Mouse (Mus musculus): ENCODE data around the gene Rps18.
A peak's percentile ranks its signal among the peaks of the same experiment; 100 is the strongest.
"Not testable (repeated sequence)": the region's sequence is repeated elsewhere in the genome, so short reads cannot be mapped to it uniquely, and the experiment has no call there.

Gene Rps18

GRCm38 (mm10) chr17:33919351-33920281 lies 36.2 kb downstream of the Rps18 start:
- DNase-seq = peak; percentile 92

DNA sequence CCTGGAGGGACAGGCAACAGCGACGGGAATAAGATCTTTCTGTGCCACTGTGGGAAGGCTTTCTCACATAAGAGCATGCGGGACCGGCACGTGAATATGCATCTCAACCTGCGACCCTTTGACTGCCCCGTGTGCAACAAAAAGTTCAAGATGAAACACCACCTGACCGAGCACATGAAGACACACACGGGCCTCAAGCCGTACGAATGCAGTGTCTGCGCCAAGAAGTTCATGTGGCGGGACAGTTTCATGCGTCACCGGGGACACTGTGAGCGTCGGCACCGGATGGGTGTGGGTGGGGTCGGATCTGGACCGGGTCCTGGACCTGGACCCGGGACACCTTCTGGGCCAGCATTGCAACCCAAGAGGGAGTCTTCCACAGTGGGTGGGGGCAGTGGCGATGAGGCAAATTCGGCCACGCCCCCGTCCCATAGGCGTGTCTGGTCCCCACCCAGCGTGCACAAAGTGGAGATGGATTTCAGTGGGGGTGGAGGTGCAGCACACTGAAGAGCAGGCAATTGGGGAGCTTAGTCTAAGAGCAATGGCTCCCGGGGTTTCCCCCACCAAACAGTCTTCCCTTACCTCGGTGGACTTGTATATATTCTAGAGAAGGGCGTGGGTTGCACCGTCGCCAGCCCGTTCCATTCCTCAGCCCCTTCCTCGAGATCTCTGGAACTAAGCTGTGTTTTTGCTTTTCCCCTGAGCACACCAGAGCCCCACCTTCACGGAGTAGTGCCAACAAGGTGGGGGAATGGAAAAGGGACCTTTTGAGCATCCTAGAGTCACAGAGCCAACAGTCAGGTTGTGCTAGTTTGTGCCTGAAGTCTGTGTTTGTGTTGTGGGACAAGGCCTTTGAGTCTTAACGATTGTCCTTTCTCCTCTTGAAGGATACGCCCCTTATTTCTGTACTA lies 37.3 kb downstream of the Rps18 start:
- DNase-seq = peak; percentile 76

DNA sequence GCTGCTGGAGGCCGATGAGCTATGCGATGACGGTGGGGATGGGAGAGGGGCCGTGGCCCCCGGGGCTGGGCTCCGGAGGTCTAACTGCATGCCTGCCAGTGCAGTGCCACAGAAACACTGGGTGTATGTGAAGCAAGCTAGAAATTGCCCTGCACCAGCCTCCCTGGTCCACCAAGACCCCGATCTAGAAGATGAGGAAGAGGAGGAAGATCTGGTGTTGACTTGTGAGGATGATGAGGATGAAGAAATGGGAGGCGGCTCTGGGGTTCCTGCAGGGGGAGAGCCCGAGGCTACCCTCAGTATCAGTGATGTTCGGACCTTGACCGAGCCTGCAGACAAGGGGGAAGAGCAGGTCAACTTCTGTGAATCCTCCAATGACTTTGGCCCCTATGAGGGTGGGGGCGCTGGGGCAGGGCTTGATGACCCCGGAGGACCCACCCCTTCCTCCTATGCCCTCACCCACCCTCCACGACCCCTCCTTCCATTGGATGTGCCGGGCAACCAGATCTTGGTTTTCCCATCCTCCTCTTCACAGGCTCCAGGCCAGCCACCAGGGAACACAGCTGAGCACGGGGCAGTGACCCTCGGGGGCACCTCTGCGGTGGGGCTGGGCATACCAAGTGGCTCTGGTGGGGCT lies 38.0 kb downstream of the Rps18 start:
- no peak for DNase-seq

DNA sequence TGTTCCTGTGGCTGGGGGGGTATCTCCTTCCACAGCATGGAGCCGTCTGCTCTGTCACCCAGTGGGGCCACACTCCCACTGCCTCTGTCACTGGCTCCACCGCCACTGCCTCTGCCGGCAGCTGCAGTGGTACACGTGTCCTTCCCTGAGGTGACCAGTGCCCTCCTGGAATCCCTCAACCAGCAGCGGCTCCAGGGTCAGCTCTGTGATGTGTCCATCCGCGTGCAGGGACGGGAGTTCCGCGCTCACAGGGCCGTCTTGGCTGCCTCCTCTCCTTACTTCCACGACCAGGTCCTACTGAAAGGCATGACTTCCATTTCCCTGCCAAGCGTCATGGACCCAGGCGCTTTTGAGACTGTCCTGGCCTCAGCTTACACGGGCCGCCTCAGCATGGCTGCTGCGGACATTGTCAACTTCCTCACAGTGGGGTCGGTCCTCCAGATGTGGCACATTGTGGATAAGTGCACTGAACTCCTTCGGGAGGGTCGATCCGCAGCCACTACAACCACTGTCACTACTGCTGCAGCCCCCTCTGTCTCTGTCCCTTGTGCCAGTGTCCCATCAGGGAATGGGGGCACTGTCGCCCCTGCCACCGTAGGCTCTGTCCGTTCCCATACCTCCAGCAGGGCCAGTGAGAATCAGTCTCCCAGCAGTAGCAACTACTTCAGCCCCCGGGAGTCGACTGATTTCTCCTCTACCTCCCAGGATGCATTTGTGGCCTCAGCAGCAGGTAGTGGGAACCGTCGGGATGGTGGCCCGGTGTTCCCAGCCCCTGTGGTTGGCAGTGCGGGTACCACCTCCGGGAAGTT lies 38.8 kb downstream of the Rps18 start:
- DNase-seq = no peak

- DNase-seq = no peak
Observed at GRCm38 (mm10) chr17:33916294-33916693, 39.5 kb downstream of the Rps18 start.

DNA sequence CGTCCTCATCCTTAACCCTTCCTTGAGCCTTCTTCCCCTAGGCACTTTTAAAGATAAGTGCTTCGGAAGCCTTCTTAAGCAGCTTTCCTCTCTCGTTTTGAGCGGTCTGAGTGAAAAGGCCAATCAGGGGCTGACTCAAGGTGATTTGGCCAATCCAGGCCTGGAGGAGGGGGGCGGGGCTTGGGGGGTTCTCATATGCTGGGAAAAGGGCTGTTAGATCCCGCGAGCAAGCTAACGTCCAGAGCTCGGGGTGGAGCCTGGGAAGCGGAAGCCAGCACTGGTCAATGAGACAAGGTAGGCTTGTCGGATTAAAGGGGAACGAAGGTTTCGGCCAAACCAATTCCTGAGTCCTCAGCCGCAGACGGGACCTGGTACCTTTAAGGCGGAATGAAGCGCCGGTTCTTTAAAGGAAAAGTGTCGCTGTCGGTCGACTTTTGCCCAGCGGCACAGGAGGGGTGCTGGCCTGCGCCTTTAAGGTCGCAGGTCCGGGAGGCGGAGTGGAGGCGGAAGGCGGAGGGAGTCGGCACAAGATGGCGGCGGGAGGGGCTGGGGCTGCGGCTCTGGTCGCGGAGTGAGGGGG lies 40.0 kb downstream of the Rps18 start, which contains the start of the genes Tapbp and Zbtb22:
Gene Tapbp (plus strand): TSS at position 229 of the 580 bp plus-strand sequence.
Gene Zbtb22 (plus strand): TSS at position 234 of the 580 bp plus-strand sequence.
- peak; percentile 98 for DNase-seq

DNA sequence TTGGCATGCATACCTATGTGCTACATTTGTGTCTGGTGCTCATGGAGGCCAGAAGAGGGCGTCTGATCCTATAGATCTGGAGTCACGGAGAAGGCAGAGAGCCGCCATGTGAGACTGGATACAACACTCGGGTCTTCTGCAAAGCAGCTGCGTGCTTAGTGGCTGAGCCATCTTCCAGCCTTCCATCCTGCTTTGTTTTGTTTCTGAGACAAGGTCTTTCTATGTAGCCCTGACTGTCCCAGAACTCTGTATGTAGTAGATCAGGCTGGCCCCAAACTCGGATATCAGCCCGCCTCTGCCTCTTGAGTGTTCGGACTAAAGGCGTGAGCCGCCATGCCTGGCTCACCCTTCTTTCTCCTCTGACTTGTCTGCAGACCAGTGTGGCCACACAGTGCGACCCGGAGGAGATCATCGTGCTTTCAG lies 40.8 kb downstream of the Rps18 start:
- DNase-seq = no peak

- no peak for DNase-seq
Observed at GRCm38 (mm10) chr17:33913905-33914304, 41.9 kb downstream of the Rps18 start.

- DNase-seq = no peak
Observed at GRCm38 (mm10) chr17:33913264-33913663, 42.5 kb downstream of the Rps18 start.

GRCm38 (mm10) chr17:33911813-33912414 lies 43.9 kb downstream of the Rps18 start:
- DNase-seq = no peak

GRCm38 (mm10) chr17:33911052-33911812 lies 44.6 kb downstream of the Rps18 start:
- no peak for DNase-seq

GRCm38 (mm10) chr17:33910346-33911051 lies 45.3 kb downstream of the Rps18 start:
- no peak for DNase-seq

DNA sequence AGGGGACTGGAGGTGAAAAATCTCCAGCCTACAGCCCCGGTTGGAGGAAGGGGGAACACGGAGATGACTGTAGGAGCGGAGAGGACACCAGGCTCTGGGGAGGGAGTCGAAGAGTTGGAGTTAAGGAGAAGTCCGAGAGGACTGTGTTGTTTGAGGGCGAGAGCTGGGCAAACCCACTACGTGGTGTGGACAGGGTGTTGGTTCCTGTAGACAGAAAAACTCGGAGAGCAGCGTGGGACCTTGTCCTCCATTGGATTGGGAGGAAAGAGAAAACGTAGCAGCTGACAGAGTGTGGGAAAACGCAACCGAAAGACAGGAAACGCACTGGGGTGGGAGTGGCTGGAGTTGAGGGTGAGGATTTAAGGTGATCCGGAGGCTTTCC lies 45.9 kb downstream of the Rps18 start:
- DNase-seq = peak; percentile 42

DNA sequence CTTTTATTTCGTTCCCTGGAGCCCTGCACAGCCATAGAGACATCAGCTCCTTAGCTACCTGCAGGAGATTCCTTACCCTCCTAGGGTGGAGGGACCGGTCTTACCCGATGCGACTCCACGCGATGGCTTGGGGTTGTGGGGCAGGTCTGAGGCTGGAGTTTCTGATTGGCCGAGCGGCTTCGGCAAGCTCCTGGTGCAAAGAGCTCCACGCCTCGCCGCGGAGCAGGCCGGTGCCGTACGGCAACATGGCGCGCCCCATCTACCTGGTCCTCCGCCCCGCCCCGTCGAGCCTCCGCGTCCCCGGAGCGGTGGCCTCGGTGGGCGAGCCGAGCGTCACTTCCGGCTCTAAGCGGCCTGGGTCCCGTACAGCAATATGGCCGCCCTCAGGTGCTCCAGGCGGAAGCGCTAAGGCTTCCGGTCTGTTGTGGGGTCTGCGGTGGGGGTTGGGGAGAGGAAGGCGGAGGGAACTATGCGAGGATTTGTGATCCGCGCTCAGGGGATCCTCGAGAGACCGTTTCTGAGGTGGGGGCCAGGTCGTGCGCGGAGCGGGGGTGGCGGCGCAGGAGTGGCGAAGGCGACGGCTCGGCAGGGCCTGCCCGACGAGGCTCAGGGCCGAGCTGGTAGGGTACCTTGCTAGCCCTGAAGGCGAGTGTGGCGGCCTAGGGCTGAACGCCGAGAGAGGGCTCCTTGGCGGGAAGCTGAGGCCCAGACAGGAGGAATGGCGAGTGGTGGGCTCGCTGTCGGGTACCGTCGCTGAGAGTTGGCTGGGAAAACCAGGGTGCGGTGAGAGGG lies 46.5 kb downstream of the Rps18 start, which contains the start of gene Daxx:
Gene Daxx (plus strand): TSS at position 338 of the 792 bp plus-strand sequence.
- DNase-seq = peak; percentile 97

DNA sequence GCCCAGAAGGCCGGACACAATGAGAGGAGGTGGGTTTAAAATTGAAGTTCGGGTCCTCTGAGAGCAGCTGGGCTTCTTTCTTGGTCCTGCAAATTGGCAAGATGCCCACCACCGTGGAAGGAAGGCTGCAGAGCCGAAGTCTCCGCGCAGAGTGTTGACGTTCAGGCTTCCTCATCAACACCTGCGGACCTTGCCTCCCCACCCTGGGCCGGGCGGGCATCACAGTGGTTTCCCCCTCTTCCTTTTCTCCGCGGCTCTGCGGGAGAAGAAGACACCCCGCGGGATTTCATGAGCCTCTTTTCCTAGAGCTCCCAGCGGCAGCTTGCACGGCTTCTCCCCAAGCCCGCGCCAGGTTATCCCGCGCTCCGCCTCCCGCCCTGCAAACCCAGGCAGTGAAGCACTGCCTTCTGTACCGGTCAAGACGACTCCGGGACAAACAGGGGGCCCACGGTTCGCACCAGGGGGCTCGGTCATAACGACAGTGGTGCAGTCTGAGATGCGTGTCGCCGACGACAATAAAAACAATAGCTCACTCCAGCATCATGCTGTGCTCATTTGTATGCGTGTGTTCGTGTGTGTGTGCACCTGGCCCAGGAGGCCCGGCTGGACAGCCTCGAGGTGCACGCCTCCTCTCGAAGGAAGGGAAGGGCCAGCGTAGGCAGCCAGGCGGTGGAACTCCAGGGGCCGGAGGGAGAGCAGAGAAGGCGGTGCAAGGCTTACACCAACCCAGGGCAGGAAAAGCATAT lies 47.3 kb downstream of the Rps18 start:
- DNase-seq = peak; percentile 59

GRCm38 (mm10) chr17:33904835-33905234 lies 51.0 kb downstream of the Rps18 start, which contains the start of gene Platr17:
Gene Platr17 (plus strand): TSS chr17:33905135.
- DNase-seq = not testable (repeated sequence)

- DNase-seq = not testable (repeated sequence)
Observed at GRCm38 (mm10) chr17:33903911-33904651, 51.7 kb downstream of the Rps18 start.
